Mouse (Mus musculus) lung, adult 2 months (tissue): ENCODE measurements around the gene Rgs7bp.

Source experiments
- CTCF ChIP-seq: fragments of 200-500 bp; IDR thresholded peaks from 2 replicates; pipeline ENCODE4 v1.5.1; 2011; ENCODE audit warnings: mild to moderate bottlenecking, low read length, control low read depth; ENCODE audit not compliant: insufficient read depth
- POLR2A ChIP-seq: fragments of 200-500 bp; IDR thresholded peaks from 2 replicates; pipeline ENCODE4 v1.6.1; 2011; ENCODE audit warnings: low read depth, mild to moderate bottlenecking, control low read depth, low read length, borderline replicate concordance; ENCODE audit errors: extremely low read depth

DNA sequence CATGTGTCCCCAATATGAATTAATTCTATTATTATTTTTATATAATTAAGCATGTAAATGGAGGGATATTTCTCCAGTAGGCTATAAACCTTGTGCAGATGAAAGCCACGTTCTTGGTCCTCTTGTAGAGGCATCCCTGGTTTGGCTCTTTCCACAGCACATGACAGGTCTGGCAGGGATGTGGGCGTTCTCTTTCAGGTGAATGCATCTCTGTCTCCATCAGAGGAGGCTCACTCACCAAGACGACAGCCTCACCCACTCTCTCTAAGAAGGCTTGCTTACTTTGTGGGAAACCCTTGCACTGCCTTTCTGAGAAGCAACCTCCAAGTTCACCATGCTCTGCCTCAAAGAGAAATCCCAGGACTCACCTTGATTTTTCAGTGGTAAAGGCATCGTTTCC, 91.0 kb downstream of the Rgs7bp start:
- TF ChIP-seq CTCF (no peak), POLR2A (no peak)
